Mouse (Mus musculus): Measurements from ENCODE around the gene Tm9sf2.

GRCm38 (mm10) chr14:122140126-122140525 is 33.3 kb downstream of the Tm9sf2 start:
- TF ChIP-seq CTCF (IDR thresholded peaks at IDR 0.05; ENCODE audit: extremely low read depth, insufficient read depth, low read length) (no peak), POLR2A (IDR thresholded peaks at IDR 0.05; ENCODE audit: extremely low read depth, insufficient read depth, low read length) (no peak)

Measured in cortical plate, adult 2 months (tissue).